Mouse (Mus musculus) kidney, adult 2 months (tissue): Measurements from ENCODE around the gene Slc39a11.

Experiments used
- CTCF ChIP-seq: fragments of 200-500 bp; conservative IDR thresholded peaks from 2 replicates; pipeline ENCODE4 v1.5.1; 2011; ENCODE audit warnings: low read depth, mild to moderate bottlenecking, control low read depth, low read length, moderate library complexity, mixed read lengths; ENCODE audit not compliant: insufficient read depth, insufficient read length
- POLR2A ChIP-seq: fragments of 200-500 bp; IDR thresholded peaks from one replicate; pipeline ENCODE4 v1.6.1; 2011; ENCODE audit warnings: low read depth, low read length, control low read depth

GRCm38 (mm10) chr11:113292906-113293614 is 356.8 kb downstream of the Slc39a11 start:
- TF ChIP-seq CTCF (no peak), POLR2A (no peak)
